Mouse (Mus musculus): ENCODE data around the gene Olfr820. TPM values are rescaled to one million over a fixed set of nuclear protein-coding genes. Genes with fewer than 3 reads are reported as not detected.
"Not testable (repeated sequence)": the region's sequence is repeated elsewhere in the genome, so short reads cannot be mapped to it uniquely, and the experiment has no call there.

Gene Olfr820
- not detected in 2 replicates for polyA plus RNA-seq (2015; fragmentation: Nextera tagmentation; extraction: Ambion mirVana)

DNA sequence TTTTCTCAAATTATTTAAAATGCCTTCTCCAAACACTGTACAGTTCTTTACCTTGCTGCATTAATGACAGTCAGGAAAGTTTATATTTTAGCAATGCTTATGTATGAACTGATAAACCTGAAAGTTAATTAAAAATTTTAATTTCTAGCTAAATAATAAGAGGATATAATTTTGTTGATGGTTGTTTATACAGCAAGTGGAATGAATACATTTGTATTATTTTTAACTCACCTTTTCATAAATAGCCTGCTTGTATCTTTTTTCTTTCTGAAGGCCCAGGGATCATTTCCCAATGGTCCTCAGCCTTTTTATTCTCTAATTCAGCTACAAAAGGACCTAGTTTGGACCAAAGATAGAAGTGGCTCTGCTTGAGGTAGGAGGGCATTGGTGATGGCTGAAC lies at the start of gene Olfr820:
Gene Olfr820, plus strand, starts transcription at position 301 of the 400 bp plus-strand sequence.
- Histone ChIP-seq H3K4me2 (replicated peaks) (no peak within 1 kb of the TSS), H3K4me3 (no peak within 1 kb of the TSS)
- no peak for ATAC-seq (ENCODE audit: low FRiP score, low read depth)

DNA sequence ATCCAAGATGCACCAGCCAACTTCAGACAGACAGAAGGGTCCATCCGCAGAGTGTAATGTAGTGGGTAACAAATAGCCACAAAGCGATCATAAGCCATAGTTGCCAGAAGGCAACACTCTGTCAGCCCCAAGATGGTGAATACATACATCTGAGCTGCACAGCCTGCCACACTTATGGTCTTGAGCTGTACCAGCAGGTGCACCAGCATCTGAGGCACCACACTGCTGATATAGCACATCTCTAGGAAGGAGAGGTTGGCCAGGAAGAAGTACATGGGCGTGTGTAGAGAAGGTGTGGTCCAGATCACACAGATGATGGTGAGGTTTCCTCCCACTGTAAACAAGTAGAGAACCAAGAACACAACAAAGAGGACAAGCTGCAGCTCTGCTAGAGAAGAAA lies 46.2 kb upstream of the Olfr820 start:
- not testable (repeated sequence) for H3K4me3 ChIP-seq; H3K4me1 ChIP-seq; H3K27me3 ChIP-seq; H3K9me3 ChIP-seq; H3K36me3 ChIP-seq; H3K27ac ChIP-seq; ATAC-seq (ENCODE audit: low FRiP score, low read depth); H3K4me2 ChIP-seq (replicated peaks); H3K9ac ChIP-seq
- WGBS = 96% methylated on average over 2 of the region's 3 CpGs

More for the DNA sequence above, at the start of gene Olfr820:
- no peaks in the 10 kb centered on the region for H3K36me3 ChIP-seq
- no peak within 1 kb of the TSS for H3K27ac ChIP-seq
- H3K9me3 ChIP-seq = no peaks in the 10 kb centered on the region
- no peaks in the 10 kb centered on the region for H3K4me1 ChIP-seq
- no peaks in the 10 kb centered on the region for H3K27me3 ChIP-seq
- no peak within 1 kb of the TSS for H3K9ac ChIP-seq

DNA sequence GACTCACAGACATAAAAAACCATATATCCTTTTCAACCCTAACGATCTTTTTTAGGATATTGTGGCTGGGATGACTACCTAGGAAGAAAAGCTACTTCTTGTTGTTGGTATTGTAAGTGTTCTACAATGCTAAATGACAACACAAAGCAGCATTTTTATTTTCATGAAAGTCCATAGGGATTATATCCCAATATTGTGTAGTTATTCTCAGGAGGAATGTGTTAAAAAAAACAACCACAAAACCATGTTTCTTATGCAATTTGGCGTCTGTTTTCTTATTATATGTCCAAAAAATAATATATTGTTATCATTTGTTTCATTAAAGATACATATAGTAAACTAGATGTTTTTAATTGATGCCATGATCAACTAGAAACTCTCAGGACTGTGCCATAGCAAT lies 45.3 kb upstream of the Olfr820 start, which contains the start of gene Olfr819:
Gene Olfr819, minus strand, starts transcription at position 101 of the 400 bp plus-strand sequence.
- not testable (repeated sequence) for H3K36me3 ChIP-seq; H3K4me2 ChIP-seq (replicated peaks); H3K27ac ChIP-seq; ATAC-seq (ENCODE audit: low FRiP score, low read depth); H3K9me3 ChIP-seq; H3K4me3 ChIP-seq; H3K4me1 ChIP-seq; H3K27me3 ChIP-seq; H3K9ac ChIP-seq
- WGBS = 74% methylated on average over 2 of the region's 2 CpGs

DNA sequence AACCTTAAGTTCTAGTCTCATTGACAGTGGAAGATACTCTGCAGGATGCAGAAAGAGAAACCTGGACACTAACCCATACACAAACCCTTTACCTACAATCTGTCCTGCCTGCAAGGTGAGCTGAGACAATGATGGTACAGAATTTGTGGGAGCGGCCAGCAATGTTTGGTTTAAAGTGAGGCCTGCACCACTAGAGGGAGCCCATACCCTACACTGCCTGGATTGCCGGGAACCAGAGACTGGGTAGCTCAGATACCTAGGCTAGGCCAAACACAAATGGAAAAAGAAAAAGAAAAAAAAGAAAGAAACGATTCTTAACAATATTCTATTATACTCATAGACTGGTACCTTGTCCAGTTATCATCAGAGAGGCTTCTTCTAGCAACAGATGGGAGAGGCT lies 39.4 kb upstream of the Olfr820 start:
- not testable (repeated sequence) for ATAC-seq (ENCODE audit: low FRiP score, low read depth); H3K27me3 ChIP-seq; H3K4me1 ChIP-seq; H3K9me3 ChIP-seq; H3K27ac ChIP-seq; H3K9ac ChIP-seq; H3K36me3 ChIP-seq; H3K4me2 ChIP-seq (replicated peaks); H3K4me3 ChIP-seq
- WGBS = no CpG with 5 or more reads among the region's 3 CpGs

DNA sequence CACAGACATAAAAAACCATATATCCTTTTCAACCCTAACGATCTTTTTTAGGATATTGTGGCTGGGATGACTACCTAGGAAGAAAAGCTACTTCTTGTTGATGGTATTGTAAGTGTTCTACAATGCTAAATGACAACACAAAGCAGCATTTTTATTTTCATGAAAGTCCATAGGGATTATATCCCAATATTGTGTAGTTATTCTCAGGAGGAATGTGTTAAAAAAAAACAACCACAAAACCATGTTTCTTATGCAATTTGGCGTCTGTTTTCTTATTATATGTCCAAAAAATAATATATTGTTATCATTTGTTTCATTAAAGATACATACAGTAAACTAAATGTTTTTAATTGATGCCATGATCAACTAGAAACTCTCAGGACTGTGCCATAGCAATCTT lies 36.4 kb upstream of the Olfr820 start, which contains the start of gene Olfr247:
Gene Olfr247, minus strand, starts transcription at position 101 of the 400 bp plus-strand sequence.
- no CpG with 5 or more reads among the region's 2 CpGs for WGBS
- not testable (repeated sequence) for H3K27ac ChIP-seq; ATAC-seq (ENCODE audit: low FRiP score, low read depth); H3K9ac ChIP-seq; H3K27me3 ChIP-seq; H3K36me3 ChIP-seq; H3K4me3 ChIP-seq; H3K4me1 ChIP-seq; H3K4me2 ChIP-seq (replicated peaks); H3K9me3 ChIP-seq

DNA sequence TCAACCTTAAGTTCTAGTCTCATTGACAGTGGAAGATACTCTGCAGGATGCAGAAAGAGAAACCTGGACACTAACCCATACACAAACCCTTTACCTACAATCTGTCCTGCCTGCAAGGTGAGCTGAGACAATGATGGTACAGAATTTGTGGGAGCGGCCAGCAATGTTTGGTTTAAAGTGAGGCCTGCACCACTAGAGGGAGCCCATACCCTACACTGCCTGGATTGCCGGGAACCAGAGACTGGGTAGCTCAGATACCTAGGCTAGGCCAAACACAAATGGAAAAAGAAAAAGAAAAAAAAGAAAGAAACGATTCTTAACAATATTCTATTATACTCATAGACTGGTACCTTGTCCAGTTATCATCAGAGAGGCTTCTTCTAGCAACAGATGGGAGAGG lies 30.6 kb upstream of the Olfr820 start:
- H3K27ac ChIP-seq; H3K4me2 ChIP-seq (replicated peaks); H3K27me3 ChIP-seq; ATAC-seq (ENCODE audit: low FRiP score, low read depth); H3K4me1 ChIP-seq; H3K9me3 ChIP-seq; H3K36me3 ChIP-seq; H3K9ac ChIP-seq; H3K4me3 ChIP-seq: not testable (repeated sequence)
- no CpG with 5 or more reads among the region's 3 CpGs for WGBS

DNA sequence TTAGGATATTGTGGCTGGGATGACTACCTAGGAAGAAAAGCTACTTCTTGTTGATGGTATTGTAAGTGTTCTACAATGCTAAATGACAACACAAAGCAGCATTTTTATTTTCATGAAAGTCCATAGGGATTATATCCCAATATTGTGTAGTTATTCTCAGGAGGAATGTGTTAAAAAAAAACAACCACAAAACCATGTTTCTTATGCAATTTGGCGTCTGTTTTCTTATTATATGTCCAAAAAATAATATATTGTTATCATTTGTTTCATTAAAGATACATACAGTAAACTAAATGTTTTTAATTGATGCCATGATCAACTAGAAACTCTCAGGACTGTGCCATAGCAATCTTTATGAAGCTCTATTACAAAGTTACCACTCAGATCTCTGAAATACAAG lies 27.5 kb upstream of the Olfr820 start, which contains the start of gene Gm10310:
Gene Gm10310, minus strand, starts transcription at position 101 of the 400 bp plus-strand sequence.
- not testable (repeated sequence) for H3K4me1 ChIP-seq; H3K9me3 ChIP-seq; H3K4me2 ChIP-seq (replicated peaks); H3K9ac ChIP-seq; H3K27ac ChIP-seq; H3K27me3 ChIP-seq; ATAC-seq (ENCODE audit: low FRiP score, low read depth); H3K36me3 ChIP-seq; H3K4me3 ChIP-seq
- WGBS = no CpG with 5 or more reads among the region's 1 CpGs

DNA sequence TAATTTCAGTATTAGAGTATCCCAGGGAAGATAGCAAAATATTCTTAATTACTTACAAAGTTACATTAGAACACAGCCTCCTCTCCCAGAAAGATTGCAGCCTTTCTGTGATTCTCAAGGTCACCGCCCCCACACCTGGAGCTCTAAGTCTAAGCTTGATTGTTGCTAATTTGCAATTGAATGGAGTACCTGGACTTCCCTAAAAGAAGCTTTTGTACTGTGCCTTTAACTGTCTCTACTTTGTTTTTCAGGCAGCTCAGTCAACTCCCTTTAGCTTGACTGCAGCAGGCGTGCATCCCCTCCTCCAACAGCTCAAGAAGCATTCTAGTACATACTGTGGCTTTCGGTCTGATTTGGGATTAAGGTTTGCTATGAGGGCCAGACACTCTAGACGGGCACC lies 8.3 kb upstream of the Olfr820 start:
- H3K9me3 ChIP-seq = not testable (repeated sequence)

DNA sequence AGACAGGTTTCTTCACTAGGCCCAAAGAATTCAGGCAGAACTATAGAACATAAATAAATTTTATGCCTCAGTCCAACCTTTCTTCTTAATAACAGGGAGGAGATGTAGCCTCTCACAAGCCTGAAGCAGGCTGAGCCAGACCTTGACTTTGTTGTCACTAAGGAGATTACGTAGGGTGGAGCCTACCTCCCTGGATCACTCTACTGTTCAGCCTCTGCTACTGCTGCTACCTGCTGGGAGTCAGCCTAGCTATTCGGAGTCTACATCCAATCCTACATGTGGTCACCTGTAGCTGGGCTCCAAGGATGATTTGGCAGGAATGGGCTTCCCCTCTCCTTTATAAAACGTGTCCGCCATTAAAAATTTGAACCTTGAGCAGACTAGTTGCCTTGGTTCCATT lies 7.1 kb upstream of the Olfr820 start:
- not testable (repeated sequence) for H3K36me3 ChIP-seq; ATAC-seq (ENCODE audit: low FRiP score, low read depth); H3K4me2 ChIP-seq (replicated peaks); H3K4me3 ChIP-seq; H3K27ac ChIP-seq; H3K9ac ChIP-seq; H3K4me1 ChIP-seq; H3K9me3 ChIP-seq; H3K27me3 ChIP-seq
- 85% methylated on average over 4 of the region's 4 CpGs for WGBS

More for the DNA sequence above, 8.3 kb upstream of the Olfr820 start:
- ATAC-seq (ENCODE audit: low FRiP score, low read depth); H3K9ac ChIP-seq; H3K27ac ChIP-seq; H3K4me3 ChIP-seq; H3K36me3 ChIP-seq; H3K27me3 ChIP-seq; H3K4me1 ChIP-seq; H3K4me2 ChIP-seq (replicated peaks): not testable (repeated sequence)
- 86% methylated on average over 4 of the region's 4 CpGs for WGBS

DNA sequence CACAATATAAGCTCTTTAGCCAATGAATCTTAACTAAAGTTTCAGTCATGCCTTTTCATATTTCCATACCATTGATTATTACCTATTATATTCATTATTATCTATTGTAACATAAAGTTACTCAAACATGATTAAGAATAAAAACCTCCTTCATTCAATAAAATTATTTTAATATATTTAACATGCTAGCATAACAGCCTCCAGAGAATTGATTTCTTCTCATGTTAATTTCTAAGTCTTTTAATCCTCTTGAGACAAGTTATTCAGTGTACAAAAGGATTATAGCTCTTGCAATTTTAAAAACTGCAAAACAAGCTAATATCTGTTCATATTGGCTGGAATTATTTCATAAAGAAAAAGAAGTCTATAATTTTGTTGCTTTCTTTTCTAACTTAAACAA lies 17.6 kb downstream of the Olfr820 start, which contains the start of gene Olfr821:
Gene Olfr821, plus strand, starts transcription at position 301 of the 400 bp plus-strand sequence.
- ATAC-seq (ENCODE audit: low FRiP score, low read depth) = no peak
- Histone ChIP-seq H3K9me3 (no peaks in the 10 kb centered on the region), H3K4me2 (replicated peaks) (no peak within 1 kb of the TSS), H3K36me3 (no peaks in the 10 kb centered on the region), H3K4me1 (no peaks in the 10 kb centered on the region), H3K27me3 (no peaks in the 10 kb centered on the region), H3K9ac (no peak within 1 kb of the TSS), H3K27ac (no peak within 1 kb of the TSS), H3K4me3 (no peak within 1 kb of the TSS)

DNA sequence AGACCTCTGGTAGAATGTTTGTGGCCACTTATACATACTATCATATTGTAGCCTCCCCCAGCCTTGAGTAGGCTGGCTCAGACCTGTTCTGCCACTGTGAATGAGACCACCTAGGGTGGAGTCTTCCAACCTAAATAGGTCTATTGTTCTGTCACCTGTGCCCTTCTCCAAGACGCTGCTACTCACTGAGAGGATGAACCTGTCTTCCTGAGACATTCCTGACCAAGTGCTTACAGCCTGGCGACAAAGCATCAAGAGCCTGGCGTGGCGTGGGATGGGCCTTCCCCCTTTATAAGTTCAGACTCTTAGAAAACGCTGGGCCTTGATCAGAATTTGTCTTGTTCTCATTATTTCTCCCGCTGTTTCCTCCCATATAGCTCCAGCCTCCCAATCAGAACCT lies 24.7 kb downstream of the Olfr820 start:
- H3K9ac ChIP-seq = no peak overlapping the region
- H3K4me3 ChIP-seq = no peak overlapping the region
- H3K9me3 ChIP-seq = no peaks in the 10 kb centered on the region
- no peaks in the 10 kb centered on the region for H3K36me3 ChIP-seq
- no peak for ATAC-seq (ENCODE audit: low FRiP score, low read depth)
- 73% methylated on average over 6 of the region's 6 CpGs for WGBS
- no peak overlapping the region for H3K4me2 ChIP-seq (replicated peaks)
- H3K27ac ChIP-seq = no peak overlapping the region
- H3K27me3 ChIP-seq = no peaks in the 10 kb centered on the region
- H3K4me1 ChIP-seq = no peaks in the 10 kb centered on the region

All from limb, embryonic 13.5 days (tissue).